Mouse (Mus musculus) olfactory bulb, adult 2 months (tissue): ENCODE measurements around the gene Fgfr2.

ENCODE experiments used
- CTCF ChIP-seq: fragments of 200-500 bp; IDR thresholded peaks from 2 replicates; pipeline ENCODE4 v1.5.1; 2012; ENCODE audit warnings: low read depth, mild to moderate bottlenecking, low read length, moderate library complexity; ENCODE audit not compliant: insufficient read depth
- POLR2A ChIP-seq: fragments of 200-500 bp; IDR thresholded peaks from 2 replicates; pipeline ENCODE4 v1.6.1; 2012; ENCODE audit warnings: mild to moderate bottlenecking, low read depth, low read length, moderate library complexity; ENCODE audit not compliant: insufficient read depth

DNA sequence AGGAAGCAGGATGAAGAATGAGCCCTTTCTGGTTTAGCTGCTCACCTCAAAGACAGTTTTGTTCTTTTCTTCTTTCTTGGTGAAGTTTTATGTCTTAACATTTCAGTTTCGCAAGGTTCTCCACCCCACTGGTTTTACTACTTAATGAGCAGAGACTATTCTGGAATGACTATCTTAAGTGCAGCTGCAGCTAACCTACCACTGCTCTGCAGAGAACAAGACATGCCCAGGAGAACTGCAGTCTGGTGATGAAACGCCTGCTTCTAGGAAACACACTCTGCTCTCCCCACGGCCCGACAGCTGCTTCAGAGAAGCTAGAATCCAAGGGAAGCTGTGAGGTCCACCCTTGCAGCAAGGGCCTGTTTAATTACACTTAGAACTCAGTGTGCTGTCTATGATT lies 78.4 kb downstream of the Fgfr2 start:
- TF ChIP-seq POLR2A (no peak), CTCF (no peak)
